ENCODE assay signal across 8 mouse cellular contexts in genomic region chr6:121109998-121110603, GRCm38 (mm10). TPM values are rescaled to one million over a fixed set of nuclear protein-coding genes. Genes with fewer than 3 reads are reported as not detected.
DNase-seq lines count a peak whose midpoint lies in the region; ATAC-seq lines count a peak whose summit lies in the region.

No protein-coding gene starts in this region.

- no peaks in the 10 kb centered on the region for H3K27me3 ChIP-seq in hindbrain, embryonic 13.5 days

- H3K27ac ChIP-seq in hindbrain, embryonic 13.5 days: peak overlapping the region; percentile 89

- ATAC-seq in hindbrain, embryonic 13.5 days (ENCODE audit: low FRiP score): peak; percentile 98

- no peaks in the 10 kb centered on the region for H3K9me3 ChIP-seq in hindbrain, embryonic 13.5 days

- DNase-seq in NIH3T3 (ENCODE audit: low read depth): peak; percentile 97
- DNase-seq in cerebellum, postnatal 10 days: peak; percentile 92 to 94
- peak; percentile 88 to 89 for DNase-seq in frontal cortex, postnatal 10 days (ENCODE audit: low spot score in 2 of 2)
- DNase-seq in layer of hippocampus, postnatal 25 days (ENCODE audit: extremely low spot score in 1 of 2, low spot score in 1 of 2): peak; percentile 73 to 91
- DNase-seq in lung, postnatal 25 days (ENCODE audit: low spot score): peak; percentile 95
- peak; percentile 95 for DNase-seq in retina, embryonic 14.5 days (ENCODE audit: low spot score)
- peak; percentile 91 for DNase-seq in thymus, postnatal 4 days

- H3K9ac ChIP-seq in hindbrain, embryonic 13.5 days: peak overlapping the region; percentile 93

- peaks cover 3% of the 10 kb centered on the region; the same call in 1 of the 2 replicates for H3K36me3 ChIP-seq in hindbrain, embryonic 13.5 days

- peaks cover 51% of the 10 kb centered on the region for H3K4me1 ChIP-seq in hindbrain, embryonic 13.5 days (replicated peaks)

- H3K4me3 ChIP-seq in hindbrain, embryonic 13.5 days: peak overlapping the region; percentile 85

- WGBS in hindbrain, embryonic 13.5 days: 0% methylated on average over 40 of the region's 42 CpGs

- peak overlapping the region; percentile 94 for H3K4me2 ChIP-seq in hindbrain, embryonic 13.5 days

RNA-seq across cellular contexts. Expression of gene Mical3, which starts 20.7 kb away (rescaled TPM):
- polyA plus RNA-seq in hindbrain, embryonic 13.5 days (2015; fragmentation: Nextera tagmentation; extraction: Ambion mirVana): 33.8 and 34.5 TPM in 2 replicates
- total RNA-seq in layer of hippocampus, postnatal 25 days (2021): 10 to 100 TPM; 75.0 to 88.0 TPM

Comparison
In these comparisons a context has a peak if more than half of its experiments do, and no peak if none do; other contexts are left out.
1. Peak in every context shown above with its lines: DNase-seq, ATAC-seq, H3K4me3 ChIP-seq and H3K27ac ChIP-seq.